Mouse (Mus musculus) testis, adult 2 months (tissue): ENCODE measurements around the gene Phgr1.

Experiments
- CTCF ChIP-seq: fragments of 200-500 bp; IDR thresholded peaks from 2 replicates; pipeline ENCODE4 v1.5.1; 2012; ENCODE audit warnings: low read depth, mild to moderate bottlenecking, inconsistent platforms, low read length, moderate library complexity; ENCODE audit not compliant: control insufficient read depth, insufficient read depth, insufficient replicate concordance
- POLR2A ChIP-seq: fragments of 200-500 bp; IDR thresholded peaks from 2 replicates; pipeline ENCODE4 v1.6.1; 2012; ENCODE audit warnings: low read depth, mild to moderate bottlenecking, inconsistent platforms, low read length, moderate library complexity; ENCODE audit not compliant: control insufficient read depth

DNA sequence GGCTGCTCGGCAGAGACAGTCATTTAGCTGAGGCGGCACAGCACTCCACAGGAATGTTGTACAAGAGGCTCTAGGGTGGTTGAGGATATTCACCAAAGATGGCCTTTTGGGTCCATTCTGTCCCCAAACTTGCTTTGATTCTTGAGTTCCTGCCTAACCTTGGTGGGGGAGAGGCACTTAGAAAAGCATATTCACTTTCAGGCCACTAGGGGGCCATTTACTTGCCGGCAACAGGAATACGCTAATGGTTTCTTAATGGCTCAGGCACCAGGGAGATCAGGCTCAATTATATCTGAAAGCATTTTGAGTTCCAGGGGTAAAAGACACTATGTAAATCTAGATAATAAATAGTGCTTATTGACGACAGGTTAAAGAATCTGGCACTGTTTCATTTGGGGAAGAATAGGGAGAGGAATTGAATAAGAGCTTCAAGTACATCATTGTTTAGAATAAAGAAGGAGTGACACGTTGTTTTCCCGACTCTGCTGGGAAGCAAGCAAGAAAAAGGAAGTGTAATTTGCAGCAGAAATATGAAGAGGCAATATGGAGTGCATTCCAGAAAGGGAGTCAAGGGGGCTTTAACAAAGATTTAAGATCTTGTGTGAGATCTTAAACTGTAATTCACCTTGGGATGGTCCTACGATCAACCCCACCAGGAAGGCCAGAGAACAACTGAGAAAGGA, 29.2 kb upstream of the Phgr1 start:
- no peak for TF ChIP-seq CTCF
- TF ChIP-seq POLR2A, result no peak
